Mouse (Mus musculus): ENCODE measurements around the gene Nr1i2. TPM values are rescaled to one million over a fixed set of nuclear protein-coding genes. Genes with fewer than 3 reads are reported as not detected.

Nr1i2 gene
- total RNA-seq, 1 experiment: 0.18 TPM

DNA sequence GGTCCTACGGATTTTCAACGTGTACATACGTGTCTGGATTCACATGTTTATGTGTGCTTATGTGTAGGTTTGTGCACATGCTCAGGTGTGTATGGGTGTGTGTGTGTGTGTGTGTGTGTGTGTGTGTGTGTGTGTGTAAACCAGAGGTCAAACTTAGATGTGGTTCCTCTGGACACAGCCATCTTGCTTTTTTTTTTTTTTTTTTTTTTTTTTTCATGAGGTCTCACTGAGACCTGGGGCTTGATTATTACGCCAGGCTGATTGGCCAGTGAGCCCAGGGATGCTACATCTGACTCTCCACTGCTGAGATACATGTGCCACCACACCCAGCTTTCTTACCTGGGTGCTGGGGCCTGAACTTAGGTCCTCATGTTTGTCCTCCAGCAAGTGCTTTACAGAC, 24.5 kb upstream of the Nr1i2 start:
- Histone ChIP-seq H3K27ac (ENCODE audit: insufficient read depth, low read depth, low read length, poor library complexity, severe bottlenecking) (no peak overlapping the region), H3K9me3 (ENCODE audit: control insufficient read depth, insufficient read depth, low read depth, low read length) (no peaks in the 10 kb centered on the region), H3K9ac (ENCODE audit: insufficient read depth, low read depth, low read length, poor library complexity, severe bottlenecking) (no peak overlapping the region), H3K4me1 (ENCODE audit: control insufficient read depth in 2 of 2, insufficient read depth in 2 of 2, low read length in 2 of 2, poor library complexity in 1 of 2) (peaks cover 0 to 4% of the 10 kb centered on the region in 2 experiments; a peak in 1 of 4 replicates), H3K36me3 (ENCODE audit: control insufficient read depth, insufficient read depth, low read length, poor library complexity, severe bottlenecking) (no peaks in the 10 kb centered on the region), H3K4me3 (ENCODE audit: insufficient read depth in 1 of 2, low read depth in 1 of 2, low read length in 2 of 2, poor library complexity in 1 of 2, severe bottlenecking in 1 of 2) (no peak overlapping the region)
- in situ Hi-C loops (cut with MboI; ENCODE audit: low sequenced_read_pairs in 2 of 2, unreplicated experiment in 2 of 2): no loop called here
- TF ChIP-seq MAFK (IDR thresholded peaks at IDR 0.05; ENCODE audit: insufficient read depth, low read depth, low read length) (no peak), HCFC1 (IDR thresholded peaks at IDR 0.05; ENCODE audit: borderline replicate concordance, insufficient read depth, low read length) (no peak), CHD2 (IDR thresholded peaks at IDR 0.05; ENCODE audit: low read depth, low read length) (no peak), ZC3H11A (IDR thresholded peaks at IDR 0.05; ENCODE audit: borderline replicate concordance, low read depth, low read length) (no peak), ZNF384 (IDR thresholded peaks at IDR 0.05; ENCODE audit: low read depth, low read length) (peak; percentile 52; the same call in 1 of the 2 replicates)
- DNase-seq (ENCODE audit: low read depth, low spot score): no peak

GRCm38 (mm10) chr16:38318492-38318891, 23.9 kb upstream of the Nr1i2 start:
- TF ChIP-seq HCFC1 (IDR thresholded peaks at IDR 0.05; ENCODE audit: borderline replicate concordance, insufficient read depth, low read length): no peak
- TF ChIP-seq MAFK (IDR thresholded peaks at IDR 0.05; ENCODE audit: insufficient read depth, low read depth, low read length): no peak
- TF ChIP-seq ZNF384 (IDR thresholded peaks at IDR 0.05; ENCODE audit: low read depth, low read length): no peak
- no peak for TF ChIP-seq CHD2 (IDR thresholded peaks at IDR 0.05; ENCODE audit: low read depth, low read length)
- no peak for TF ChIP-seq ZC3H11A (IDR thresholded peaks at IDR 0.05; ENCODE audit: borderline replicate concordance, low read depth, low read length)
- DNase-seq (ENCODE audit: low read depth, low spot score): no peak
- Histone ChIP-seq H3K9me3 (ENCODE audit: control insufficient read depth, insufficient read depth, low read depth, low read length) (no peaks in the 10 kb centered on the region), H3K4me3 (ENCODE audit: insufficient read depth in 1 of 2, low read depth in 1 of 2, low read length in 2 of 2, poor library complexity in 1 of 2, severe bottlenecking in 1 of 2) (no peak overlapping the region), H3K27ac (ENCODE audit: insufficient read depth, low read depth, low read length, poor library complexity, severe bottlenecking) (no peak overlapping the region), H3K9ac (ENCODE audit: insufficient read depth, low read depth, low read length, poor library complexity, severe bottlenecking) (no peak overlapping the region), H3K36me3 (ENCODE audit: control insufficient read depth, insufficient read depth, low read length, poor library complexity, severe bottlenecking) (no peaks in the 10 kb centered on the region), H3K4me1 (ENCODE audit: control insufficient read depth in 2 of 2, insufficient read depth in 2 of 2, low read length in 2 of 2, poor library complexity in 1 of 2) (peaks cover 0 to 4% of the 10 kb centered on the region in 2 experiments; a peak in 1 of 4 replicates)
- in situ Hi-C loops (cut with MboI; ENCODE audit: low sequenced_read_pairs in 2 of 2, unreplicated experiment in 2 of 2): no loop called here

- H3K4me3 ChIP-seq (ENCODE audit: insufficient read depth in 1 of 2, low read depth in 1 of 2, low read length in 2 of 2, poor library complexity in 1 of 2, severe bottlenecking in 1 of 2): no peak overlapping the region
- in situ Hi-C loops (cut with MboI; ENCODE audit: low sequenced_read_pairs in 2 of 2, unreplicated experiment in 2 of 2): no loop called here
- H3K27ac ChIP-seq (ENCODE audit: insufficient read depth, low read depth, low read length, poor library complexity, severe bottlenecking): no peak overlapping the region
- TF ChIP-seq CHD2 (IDR thresholded peaks at IDR 0.05; ENCODE audit: low read depth, low read length): no peak
- no peak for TF ChIP-seq HCFC1 (IDR thresholded peaks at IDR 0.05; ENCODE audit: borderline replicate concordance, insufficient read depth, low read length)
- TF ChIP-seq ZC3H11A (IDR thresholded peaks at IDR 0.05; ENCODE audit: borderline replicate concordance, low read depth, low read length): no peak
- TF ChIP-seq MAFK (IDR thresholded peaks at IDR 0.05; ENCODE audit: insufficient read depth, low read depth, low read length): no peak
- no peak for TF ChIP-seq ZNF384 (IDR thresholded peaks at IDR 0.05; ENCODE audit: low read depth, low read length)
- H3K9me3 ChIP-seq (ENCODE audit: control insufficient read depth, insufficient read depth, low read depth, low read length): no peaks in the 10 kb centered on the region
- peaks cover 7 to 15% of the 10 kb centered on the region in 2 experiments; a peak in 2 of 4 replicates for H3K4me1 ChIP-seq (ENCODE audit: control insufficient read depth in 2 of 2, insufficient read depth in 2 of 2, low read length in 2 of 2, poor library complexity in 1 of 2)
- H3K36me3 ChIP-seq (ENCODE audit: control insufficient read depth, insufficient read depth, low read length, poor library complexity, severe bottlenecking): no peaks in the 10 kb centered on the region
- DNase-seq (ENCODE audit: low read depth, low spot score): no peak
- H3K9ac ChIP-seq (ENCODE audit: insufficient read depth, low read depth, low read length, poor library complexity, severe bottlenecking): no peak overlapping the region
Measured at GRCm38 (mm10) chr16:38308195-38308594, 13.6 kb upstream of the Nr1i2 start.

GRCm38 (mm10) chr16:38307651-38308050, 13.0 kb upstream of the Nr1i2 start:
- H3K4me3 ChIP-seq (ENCODE audit: insufficient read depth in 1 of 2, low read depth in 1 of 2, low read length in 2 of 2, poor library complexity in 1 of 2, severe bottlenecking in 1 of 2): no peak overlapping the region
- H3K36me3 ChIP-seq (ENCODE audit: control insufficient read depth, insufficient read depth, low read length, poor library complexity, severe bottlenecking): no peaks in the 10 kb centered on the region
- no peak overlapping the region for H3K27ac ChIP-seq (ENCODE audit: insufficient read depth, low read depth, low read length, poor library complexity, severe bottlenecking)

More at GRCm38 (mm10) chr16:38307651-38308050, 13.0 kb upstream of the Nr1i2 start:
- in situ Hi-C loops (cut with MboI; ENCODE audit: low sequenced_read_pairs in 2 of 2, unreplicated experiment in 2 of 2): no loop called here
- Histone ChIP-seq H3K4me1 (ENCODE audit: control insufficient read depth in 2 of 2, insufficient read depth in 2 of 2, low read length in 2 of 2, poor library complexity in 1 of 2) (peaks cover 7 to 15% of the 10 kb centered on the region in 2 experiments; a peak in 2 of 4 replicates), H3K9ac (ENCODE audit: insufficient read depth, low read depth, low read length, poor library complexity, severe bottlenecking) (no peak overlapping the region), H3K9me3 (ENCODE audit: control insufficient read depth, insufficient read depth, low read depth, low read length) (no peaks in the 10 kb centered on the region)
- DNase-seq (ENCODE audit: low read depth, low spot score): no peak
- TF ChIP-seq ZC3H11A (IDR thresholded peaks at IDR 0.05; ENCODE audit: borderline replicate concordance, low read depth, low read length) (no peak), HCFC1 (IDR thresholded peaks at IDR 0.05; ENCODE audit: borderline replicate concordance, insufficient read depth, low read length) (no peak), CHD2 (IDR thresholded peaks at IDR 0.05; ENCODE audit: low read depth, low read length) (no peak), MAFK (IDR thresholded peaks at IDR 0.05; ENCODE audit: insufficient read depth, low read depth, low read length) (no peak), ZNF384 (IDR thresholded peaks at IDR 0.05; ENCODE audit: low read depth, low read length) (no peak)

Measured in ES-E14 (cell line).